Mouse (Mus musculus) lung, postnatal 0 days (tissue): ENCODE results near the gene Mrnip. TPM values are rescaled to one million over a fixed set of nuclear protein-coding genes. Genes with fewer than 3 reads are reported as not detected.
A peak's percentile ranks its signal among the peaks of the same experiment; 100 is the strongest.

Experiments used
- ATAC-seq: fragments of 200-750 bp; cut with Nextera tagmentation; 2 replicates; pipeline ENCODE4 v1.8.0; 2017; ENCODE audit warnings: moderate library complexity
- DNase-seq: peaks from one replicate; pipeline ENCODE4 v3.0.0-alpha.2; 2016; ENCODE audit warnings: low spot score
- H3K27ac ChIP-seq: fragments of 300-500 bp; sonication (generic); 2 replicates; pipeline ENCODE4 v1.5.1; 2014; ENCODE audit warnings: antibody characterized with exemption, mild to moderate bottlenecking, low read length, mixed read lengths
- H3K27me3 ChIP-seq: fragments of 300-500 bp; sonication (generic); replicated peaks from 2 replicates; pipeline ENCODE4 v1.6.1; 2014; ENCODE audit warnings: low read length, mixed read lengths; ENCODE audit not compliant: insufficient read depth
- H3K36me3 ChIP-seq: fragments of 300-500 bp; sonication (generic); 2 replicates; pipeline ENCODE4 v1.6.1; 2014; ENCODE audit warnings: low read length, mixed read lengths; ENCODE audit not compliant: insufficient read depth
- H3K4me1 ChIP-seq: fragments of 300-500 bp; sonication (generic); 2 replicates; pipeline ENCODE4 v1.6.1; 2014; ENCODE audit warnings: antibody characterized with exemption, low read depth, low read length, mixed read lengths; ENCODE audit not compliant: insufficient read depth
- H3K4me2 ChIP-seq: fragments of 300-500 bp; sonication (generic); replicated peaks from 2 replicates; pipeline ENCODE4 v1.6.1; 2014; ENCODE audit warnings: low read depth, mild to moderate bottlenecking, low read length, moderate library complexity, mixed read lengths
- H3K4me3 ChIP-seq: fragments of 300-500 bp; sonication (generic); 2 replicates; pipeline ENCODE4 v1.5.1; 2014; ENCODE audit warnings: low read depth, low read length
- H3K9ac ChIP-seq: fragments of 300-500 bp; sonication (generic); replicated peaks from 2 replicates; pipeline ENCODE4 v1.6.1; 2014; ENCODE audit warnings: low read depth, mild to moderate bottlenecking
- H3K9me3 ChIP-seq: fragments of 300-500 bp; sonication (generic); 2 replicates; pipeline ENCODE4 v1.6.1; 2016; ENCODE audit warnings: low read length, mixed read lengths
- CTCF ChIP-seq: IDR thresholded peaks from 2 replicates; pipeline ENCODE4 v1.5.1; 2016; ENCODE audit warnings: antibody characterized with exemption, mild to moderate bottlenecking
- EP300 ChIP-seq: IDR thresholded peaks from 2 replicates; pipeline ENCODE4 v1.6.1; 2016; ENCODE audit warnings: antibody characterized with exemption, mild to moderate bottlenecking, control low read depth
- WGBS: fragments of 180-500 bp; shearing (Covaris S2); extraction: QIAGEN DNeasy Blood & Tissue Kit; methylation state at CpG from one replicate; pipeline ENCODE4 v1.1.7; 2014; 5-methylcytosine and 5-hydroxymethylcytosine counted together
- polyA plus RNA-seq: library from polyadenylated mRNA; unstranded; fragments of >200 nt; fragmentation: Nextera tagmentation; extraction: Ambion mirVana; gene quantifications from 2 replicates; pipeline ENCODE4 v1.2.1, GENCODE M21; 2015

Gene Mrnip
- polyA plus RNA-seq, 1 experiment from 2014 or later = 9.0 TPM

GRCm38 (mm10) chr11:50197500-50197899, 23.3 kb downstream of the Mrnip start:
- DNase-seq = no peak
- H3K36me3 ChIP-seq = peaks cover 35% of the 10 kb centered on the region
- WGBS = 72% methylated on average over 4 of the region's 4 CpGs
- H3K4me3 ChIP-seq = no peak overlapping the region
- H3K27ac ChIP-seq = no peak overlapping the region
- no peak for TF ChIP-seq EP300
- no peak for TF ChIP-seq CTCF
- H3K27me3 ChIP-seq = no peaks in the 10 kb centered on the region
- no peak for ATAC-seq
- no peaks in the 10 kb centered on the region for H3K9me3 ChIP-seq
- H3K4me2 ChIP-seq = no peak overlapping the region
- no peaks in the 10 kb centered on the region for H3K4me1 ChIP-seq
- H3K9ac ChIP-seq = no peak overlapping the region

- no peak for DNase-seq
- Histone ChIP-seq H3K9me3 (no peaks in the 10 kb centered on the region), H3K27ac (no peak overlapping the region), H3K4me2 (no peak overlapping the region), H3K4me3 (no peak overlapping the region), H3K9ac (no peak overlapping the region), H3K36me3 (peaks cover 40% of the 10 kb centered on the region), H3K27me3 (no peaks in the 10 kb centered on the region), H3K4me1 (no peaks in the 10 kb centered on the region)
- WGBS = 73% methylated on average over 3 of the region's 5 CpGs
- no peak for ATAC-seq
- TF ChIP-seq CTCF = no peak
- no peak for TF ChIP-seq EP300
Observed at GRCm38 (mm10) chr11:50198219-50198846, 24.1 kb downstream of the Mrnip start.

- H3K27ac ChIP-seq = no peak overlapping the region
- WGBS = 92% methylated on average over 2 of the region's 2 CpGs
- H3K4me2 ChIP-seq = no peak overlapping the region
- ATAC-seq (no peak), DNase-seq (no peak)
- no peak overlapping the region for H3K9ac ChIP-seq
- H3K9me3 ChIP-seq = no peaks in the 10 kb centered on the region
- H3K36me3 ChIP-seq = peaks cover 44% of the 10 kb centered on the region
- no peak overlapping the region for H3K4me3 ChIP-seq
- no peaks in the 10 kb centered on the region for H3K4me1 ChIP-seq
- H3K27me3 ChIP-seq = no peaks in the 10 kb centered on the region
- TF ChIP-seq CTCF = no peak
- TF ChIP-seq EP300 = no peak
Observed at GRCm38 (mm10) chr11:50198916-50199315, 24.7 kb downstream of the Mrnip start.

- Histone ChIP-seq H3K27ac (0 out of 2 replicates have a peak overlapping the region, but pooled peaks have one; percentile 20), H3K27me3 (no peaks in the 10 kb centered on the region), H3K9me3 (no peaks in the 10 kb centered on the region), H3K4me2 (no peak overlapping the region), H3K4me1 (no peaks in the 10 kb centered on the region), H3K9ac (no peak overlapping the region), H3K36me3 (peaks cover 60% of the 10 kb centered on the region), H3K4me3 (no peak overlapping the region)
- peak; percentile 84 for DNase-seq
- WGBS = 37% methylated on average over 8 of the region's 8 CpGs
- no peak for TF ChIP-seq EP300
- TF ChIP-seq CTCF = no peak
- ATAC-seq = peak; percentile 76
Observed at GRCm38 (mm10) chr11:50200613-50201012, 26.4 kb downstream of the Mrnip start.

- Histone ChIP-seq H3K4me2 (no peak overlapping the region), H3K4me1 (no peaks in the 10 kb centered on the region), H3K36me3 (peaks cover 69% of the 10 kb centered on the region), H3K27ac (no peak overlapping the region), H3K9ac (no peak overlapping the region), H3K27me3 (no peaks in the 10 kb centered on the region), H3K9me3 (no peaks in the 10 kb centered on the region), H3K4me3 (no peak overlapping the region)
- TF ChIP-seq EP300 (no peak), CTCF (no peak)
- 89% methylated on average over 3 of the region's 3 CpGs for WGBS
- no peak for DNase-seq
- ATAC-seq = no peak
Observed at GRCm38 (mm10) chr11:50201590-50201989, 27.3 kb downstream of the Mrnip start.

- H3K9ac ChIP-seq = no peak overlapping the region
- H3K27ac ChIP-seq = no peak overlapping the region
- H3K36me3 ChIP-seq = peaks cover 83% of the 10 kb centered on the region
- 86% methylated on average over 9 of the region's 9 CpGs for WGBS
- ATAC-seq = no peak
- H3K9me3 ChIP-seq = no peaks in the 10 kb centered on the region
- H3K4me1 ChIP-seq = no peaks in the 10 kb centered on the region; the same call in 1 of the 2 replicates
- H3K27me3 ChIP-seq = no peaks in the 10 kb centered on the region
- TF ChIP-seq CTCF (no peak), EP300 (no peak)
- no peak overlapping the region for H3K4me2 ChIP-seq
- H3K4me3 ChIP-seq = no peak overlapping the region
- no peak for DNase-seq
Observed at GRCm38 (mm10) chr11:50203302-50203827, 29.1 kb downstream of the Mrnip start.

- no peak overlapping the region for H3K9ac ChIP-seq
- no peak for ATAC-seq
- DNase-seq = no peak
- no peak overlapping the region for H3K27ac ChIP-seq
- 80% methylated on average over 3 of the region's 3 CpGs for WGBS
- H3K27me3 ChIP-seq = no peaks in the 10 kb centered on the region
- H3K4me3 ChIP-seq = no peak overlapping the region
- H3K9me3 ChIP-seq = no peaks in the 10 kb centered on the region
- TF ChIP-seq EP300 = no peak
- no peak for TF ChIP-seq CTCF
- H3K4me1 ChIP-seq = peaks cover 7% of the 10 kb centered on the region; the same call in 1 of the 2 replicates
- no peak overlapping the region for H3K4me2 ChIP-seq
- peaks cover 69% of the 10 kb centered on the region for H3K36me3 ChIP-seq
Observed at GRCm38 (mm10) chr11:50205434-50205833, 31.2 kb downstream of the Mrnip start.
